Mouse (Mus musculus) myocyte (in vitro differentiated cells): ENCODE results near the gene Lysmd3.

Source experiments
- CEBPB ChIP-seq: IDR thresholded peaks from 2 replicates; pipeline ENCODE4 v1.6.1; 2011; ENCODE audit warnings: mild to moderate bottlenecking, moderate library complexity; ENCODE audit not compliant: poor library complexity, insufficient read depth, severe bottlenecking
- E2F4 ChIP-seq: IDR thresholded peaks from one replicate; pipeline ENCODE4 v1.6.1; 2011; ENCODE audit warnings: mild to moderate bottlenecking, control low read depth, moderate library complexity; ENCODE audit not compliant: insufficient read depth
- MAX ChIP-seq: IDR thresholded peaks from one replicate; pipeline ENCODE4 v1.6.1; 2011; ENCODE audit warnings: low read depth, mild to moderate bottlenecking, control low read depth
- MYOD1 ChIP-seq, 3 experiments: IDR thresholded peaks; one replicate each; pipeline ENCODE4 v1.6.1; 2011; ENCODE audit warnings: control low read depth in 2 of 3, low read depth in 2 of 3, mild to moderate bottlenecking in 2 of 3, moderate library complexity in 1 of 3; ENCODE audit not compliant: insufficient read length in 2 of 3, control insufficient read depth in 1 of 3
- POLR2A ChIP-seq: IDR thresholded peaks from one replicate; pipeline ENCODE4 v1.6.1; 2011; ENCODE audit warnings: low read depth, mild to moderate bottlenecking, control low read depth, moderate library complexity; ENCODE audit not compliant: insufficient read length
- POLR2AphosphoS2 ChIP-seq: IDR thresholded peaks from one replicate; pipeline ENCODE4 v1.6.1; 2011; ENCODE audit warnings: low read depth, control low read depth; ENCODE audit not compliant: insufficient read length
- REST ChIP-seq: IDR thresholded peaks from one replicate; pipeline ENCODE4 v1.6.1; 2011; ENCODE audit warnings: mild to moderate bottlenecking, control low read depth, moderate library complexity; ENCODE audit not compliant: insufficient read depth, insufficient read length
- TCF12 ChIP-seq: IDR thresholded peaks from one replicate; pipeline ENCODE4 v1.6.1; 2011; ENCODE audit warnings: mild to moderate bottlenecking, control low read depth; ENCODE audit not compliant: poor library complexity, insufficient read depth, severe bottlenecking
- TCF3 ChIP-seq: IDR thresholded peaks from one replicate; pipeline ENCODE4 v1.6.1; 2011; ENCODE audit warnings: low read depth, control low read depth; ENCODE audit not compliant: insufficient read length
- USF1 ChIP-seq: IDR thresholded peaks from one replicate; pipeline ENCODE4 v1.6.1; 2011; ENCODE audit warnings: low read depth, mild to moderate bottlenecking, control low read depth, moderate library complexity

DNA sequence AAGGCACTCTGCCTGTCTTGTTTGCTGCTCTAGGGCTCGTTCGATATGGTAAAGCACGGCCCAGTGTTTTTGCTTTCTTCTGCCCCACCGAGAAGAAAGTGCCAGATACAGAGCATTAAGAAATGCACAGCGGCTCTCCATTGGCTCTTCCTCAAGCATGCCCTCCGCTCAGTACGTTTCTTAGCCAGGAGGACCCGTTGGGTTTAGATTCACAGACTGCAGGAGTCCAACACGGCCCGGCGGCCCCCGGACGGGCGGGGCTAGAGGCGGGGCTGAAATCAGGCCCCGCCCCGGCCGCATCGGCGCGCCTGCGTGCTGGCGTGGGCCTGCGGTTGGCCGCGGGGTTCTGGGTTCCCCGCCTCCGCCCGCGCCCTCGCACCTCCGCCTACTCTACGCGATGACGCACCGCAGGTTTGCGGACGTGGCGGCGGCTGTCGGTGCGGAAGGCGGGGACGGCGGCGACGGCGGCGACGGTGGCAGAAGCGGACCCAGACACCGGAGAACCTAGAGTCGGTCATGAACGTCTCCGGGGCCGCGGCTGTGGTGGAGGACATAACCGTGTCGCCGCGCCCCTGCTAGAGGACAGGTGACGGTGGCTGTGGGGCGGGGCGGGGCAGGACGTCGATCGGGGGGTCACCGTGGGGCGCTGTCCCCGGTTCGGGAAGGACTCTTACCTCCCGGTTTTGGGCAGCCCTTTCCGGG, at the start of gene Lysmd3:
- TF ChIP-seq POLR2A (peak; percentile 89), TCF3 (peak; percentile 18), CEBPB (no peak), MAX (no peak), POLR2AphosphoS2 (peak; percentile 84), MYOD1 (IDR thresholded peaks at IDR 0.05; ENCODE audit: control insufficient read depth in 1 of 3, insufficient read length in 2 of 3, low read depth in 2 of 3) (peak in 2 of 3 experiments; percentile 25 to 43), REST (no peak), TCF12 (no peak), E2F4 (no peak), USF1 (no peak)
